Mouse (Mus musculus): ENCODE results near the gene Rbm25. TPM values are rescaled to one million over a fixed set of nuclear protein-coding genes. Genes with fewer than 3 reads are reported as not detected.
"Not testable (repeated sequence)": the region's sequence is repeated elsewhere in the genome, so short reads cannot be mapped to it uniquely, and the experiment has no call there.

The Rbm25 gene
- 232 and 252 TPM in 2 replicates for polyA plus RNA-seq (2014; fragmentation: Nextera tagmentation; extraction: Ambion mirVana)

GRCm38 (mm10) chr12:83630936-83631335 is at the start of gene Rbm25:
TSS of gene Rbm25 (plus strand) at chr12:83631236.
- Histone ChIP-seq H3K9ac (ENCODE audit: low read length) (peak within 1 kb of the TSS; percentile 99), H3K27ac (ENCODE audit: low read depth) (peak within 1 kb of the TSS; percentile 95), H3K4me3 (ENCODE audit: low read depth, low read length) (peak within 1 kb of the TSS; percentile 86), H3K4me2 (ENCODE audit: low read length) (peak within 1 kb of the TSS; percentile 64)
- not testable (repeated sequence) for ATAC-seq (replicated peaks; ENCODE audit: low FRiP score, low TSS enrichment, low read depth); DNase-seq (ENCODE audit: low spot score); H3K27me3 ChIP-seq (replicated peaks; ENCODE audit: control insufficient read depth, insufficient read depth, low read length); H3K9me3 ChIP-seq (ENCODE audit: control insufficient read depth, low read length); H3K4me1 ChIP-seq (replicated peaks; ENCODE audit: control insufficient read depth, insufficient read depth, low read length); H3K36me3 ChIP-seq (ENCODE audit: control insufficient read depth, insufficient read depth, low read length)
- no CpG with 5 or more reads among the region's 5 CpGs for WGBS

GRCm38 (mm10) chr12:83582106-83582505 is 48.9 kb upstream of the Rbm25 start:
- Histone ChIP-seq H3K4me3 (ENCODE audit: low read depth, low read length) (no peak overlapping the region), H3K4me1 (replicated peaks; ENCODE audit: control insufficient read depth, insufficient read depth, low read length) (0 out of 2 replicates have a peak, but pooled peaks cover 3% of the 10 kb centered on the region), H3K27me3 (replicated peaks; ENCODE audit: control insufficient read depth, insufficient read depth, low read length) (no peaks in the 10 kb centered on the region), H3K27ac (ENCODE audit: low read depth) (no peak overlapping the region), H3K9ac (ENCODE audit: low read length) (no peak overlapping the region), H3K36me3 (ENCODE audit: control insufficient read depth, insufficient read depth, low read length) (peaks cover 17% of the 10 kb centered on the region; the same call in 1 of the 2 replicates), H3K9me3 (ENCODE audit: control insufficient read depth, low read length) (no peaks in the 10 kb centered on the region), H3K4me2 (ENCODE audit: low read length) (no peak overlapping the region)
- ATAC-seq (replicated peaks; ENCODE audit: low FRiP score, low TSS enrichment, low read depth): no peak
- no peak for DNase-seq (ENCODE audit: low spot score)
- WGBS: 62% methylated on average over 4 of the region's 4 CpGs

DNA sequence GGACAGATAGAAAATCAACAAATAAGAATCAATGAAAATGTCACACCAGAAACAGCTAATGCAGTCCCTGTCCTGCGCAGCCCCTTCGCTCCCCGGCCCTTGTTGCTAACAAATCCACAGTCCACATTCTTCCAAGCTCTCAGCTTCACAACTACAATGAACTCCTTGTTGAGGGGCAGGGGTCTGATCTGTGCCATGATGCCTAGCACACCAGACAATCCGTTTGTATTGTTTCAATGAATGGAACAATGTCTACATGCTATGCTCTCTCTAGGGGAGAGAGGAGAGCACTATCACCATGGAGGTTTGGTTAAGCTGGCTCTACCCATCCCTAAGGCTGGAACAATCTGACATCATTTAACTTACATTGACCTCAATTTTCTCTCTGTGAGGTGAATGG is 48.3 kb upstream of the Rbm25 start:
- Histone ChIP-seq H3K27ac (ENCODE audit: low read depth) (no peak overlapping the region), H3K4me2 (ENCODE audit: low read length) (no peak overlapping the region), H3K27me3 (replicated peaks; ENCODE audit: control insufficient read depth, insufficient read depth, low read length) (no peaks in the 10 kb centered on the region), H3K4me3 (ENCODE audit: low read depth, low read length) (no peak overlapping the region), H3K36me3 (ENCODE audit: control insufficient read depth, insufficient read depth, low read length) (peaks cover 23% of the 10 kb centered on the region), H3K4me1 (replicated peaks; ENCODE audit: control insufficient read depth, insufficient read depth, low read length) (0 out of 2 replicates have a peak, but pooled peaks cover 3% of the 10 kb centered on the region), H3K9ac (ENCODE audit: low read length) (no peak overlapping the region), H3K9me3 (ENCODE audit: control insufficient read depth, low read length) (no peaks in the 10 kb centered on the region)
- WGBS: 82% methylated on average over 4 of the region's 4 CpGs
- DNase-seq (ENCODE audit: low spot score) (no peak), ATAC-seq (replicated peaks; ENCODE audit: low FRiP score, low TSS enrichment, low read depth) (no peak)

DNA sequence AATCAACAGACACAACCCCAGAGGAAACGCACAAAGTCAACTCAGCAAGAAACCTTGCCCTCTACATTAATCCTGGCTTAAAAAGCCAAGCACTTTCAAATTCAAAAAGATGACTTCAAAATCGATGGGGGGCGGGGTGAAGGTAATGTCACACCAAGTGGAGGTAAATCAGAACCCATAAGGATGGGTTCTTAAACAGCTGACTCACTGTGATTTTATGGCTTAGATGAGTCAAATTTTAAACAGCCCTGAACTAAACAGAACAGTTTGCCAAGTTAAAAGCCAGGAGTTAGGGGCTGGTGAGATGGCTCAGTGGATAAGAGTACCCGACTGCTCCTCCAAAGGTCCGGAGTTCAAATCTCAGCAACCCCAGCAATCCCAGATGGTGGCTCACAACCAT is 44.4 kb upstream of the Rbm25 start:
- H3K4me2 ChIP-seq (ENCODE audit: low read length): no peak overlapping the region
- no peak for DNase-seq (ENCODE audit: low spot score)
- H3K9me3 ChIP-seq (ENCODE audit: control insufficient read depth, low read length): no peaks in the 10 kb centered on the region
- no peaks in the 10 kb centered on the region for H3K27me3 ChIP-seq (replicated peaks; ENCODE audit: control insufficient read depth, insufficient read depth, low read length)
- H3K27ac ChIP-seq (ENCODE audit: low read depth): no peak overlapping the region
- 93% methylated on average over 5 of the region's 5 CpGs for WGBS
- peaks cover 53% of the 10 kb centered on the region for H3K36me3 ChIP-seq (ENCODE audit: control insufficient read depth, insufficient read depth, low read length)
- no peaks in the 10 kb centered on the region for H3K4me1 ChIP-seq (replicated peaks; ENCODE audit: control insufficient read depth, insufficient read depth, low read length)
- ATAC-seq (replicated peaks; ENCODE audit: low FRiP score, low TSS enrichment, low read depth): no peak
- H3K9ac ChIP-seq (ENCODE audit: low read length): no peak overlapping the region
- no peak overlapping the region for H3K4me3 ChIP-seq (ENCODE audit: low read depth, low read length)

- Histone ChIP-seq H3K36me3 (ENCODE audit: control insufficient read depth, insufficient read depth, low read length) (peaks cover 68% of the 10 kb centered on the region), H3K4me2 (ENCODE audit: low read length) (no peak overlapping the region), H3K27ac (ENCODE audit: low read depth) (no peak overlapping the region), H3K27me3 (replicated peaks; ENCODE audit: control insufficient read depth, insufficient read depth, low read length) (no peaks in the 10 kb centered on the region), H3K4me1 (replicated peaks; ENCODE audit: control insufficient read depth, insufficient read depth, low read length) (peaks cover 5% of the 10 kb centered on the region; the same call in 1 of the 2 replicates), H3K9ac (ENCODE audit: low read length) (no peak overlapping the region), H3K4me3 (ENCODE audit: low read depth, low read length) (no peak overlapping the region), H3K9me3 (ENCODE audit: control insufficient read depth, low read length) (no peaks in the 10 kb centered on the region)
- ATAC-seq (replicated peaks; ENCODE audit: low FRiP score, low TSS enrichment, low read depth): no peak
- DNase-seq (ENCODE audit: low spot score): no peak
- WGBS: 90% methylated on average over 8 of the region's 8 CpGs
Observed at GRCm38 (mm10) chr12:83591754-83592501, 39.1 kb upstream of the Rbm25 start.

GRCm38 (mm10) chr12:83594454-83595040 is 36.5 kb upstream of the Rbm25 start:
- H3K4me3 ChIP-seq (ENCODE audit: low read depth, low read length): no peak overlapping the region
- no peak overlapping the region for H3K9ac ChIP-seq (ENCODE audit: low read length)
- peaks cover 5% of the 10 kb centered on the region; the same call in 1 of the 2 replicates for H3K4me1 ChIP-seq (replicated peaks; ENCODE audit: control insufficient read depth, insufficient read depth, low read length)
- no peaks in the 10 kb centered on the region for H3K27me3 ChIP-seq (replicated peaks; ENCODE audit: control insufficient read depth, insufficient read depth, low read length)
- H3K4me2 ChIP-seq (ENCODE audit: low read length): no peak overlapping the region
- peaks cover 44% of the 10 kb centered on the region for H3K36me3 ChIP-seq (ENCODE audit: control insufficient read depth, insufficient read depth, low read length)
- ATAC-seq (replicated peaks; ENCODE audit: low FRiP score, low TSS enrichment, low read depth): no peak
- no peaks in the 10 kb centered on the region for H3K9me3 ChIP-seq (ENCODE audit: control insufficient read depth, low read length)
- no peak overlapping the region for H3K27ac ChIP-seq (ENCODE audit: low read depth)
- 87% methylated on average over 9 of the region's 9 CpGs for WGBS
- no peak for DNase-seq (ENCODE audit: low spot score)

GRCm38 (mm10) chr12:83596191-83596954 is 34.7 kb upstream of the Rbm25 start:
- peak overlapping the region; percentile 67 for H3K4me2 ChIP-seq (ENCODE audit: low read length)
- no peaks in the 10 kb centered on the region for H3K27me3 ChIP-seq (replicated peaks; ENCODE audit: control insufficient read depth, insufficient read depth, low read length)
- ATAC-seq (replicated peaks; ENCODE audit: low FRiP score, low TSS enrichment, low read depth) (no peak), DNase-seq (ENCODE audit: low spot score) (no peak)
- H3K36me3 ChIP-seq (ENCODE audit: control insufficient read depth, insufficient read depth, low read length): peaks cover 30% of the 10 kb centered on the region
- H3K27ac ChIP-seq (ENCODE audit: low read depth): peak overlapping the region; percentile 66; the same call in 1 of the 2 replicates
- H3K9ac ChIP-seq (ENCODE audit: low read length): peak overlapping the region; percentile 73
- peaks cover 5% of the 10 kb centered on the region; the same call in 1 of the 2 replicates for H3K4me1 ChIP-seq (replicated peaks; ENCODE audit: control insufficient read depth, insufficient read depth, low read length)
- H3K9me3 ChIP-seq (ENCODE audit: control insufficient read depth, low read length): no peaks in the 10 kb centered on the region
- 3% methylated on average over 19 of the region's 20 CpGs for WGBS
- H3K4me3 ChIP-seq (ENCODE audit: low read depth, low read length): peak overlapping the region; percentile 77

DNA sequence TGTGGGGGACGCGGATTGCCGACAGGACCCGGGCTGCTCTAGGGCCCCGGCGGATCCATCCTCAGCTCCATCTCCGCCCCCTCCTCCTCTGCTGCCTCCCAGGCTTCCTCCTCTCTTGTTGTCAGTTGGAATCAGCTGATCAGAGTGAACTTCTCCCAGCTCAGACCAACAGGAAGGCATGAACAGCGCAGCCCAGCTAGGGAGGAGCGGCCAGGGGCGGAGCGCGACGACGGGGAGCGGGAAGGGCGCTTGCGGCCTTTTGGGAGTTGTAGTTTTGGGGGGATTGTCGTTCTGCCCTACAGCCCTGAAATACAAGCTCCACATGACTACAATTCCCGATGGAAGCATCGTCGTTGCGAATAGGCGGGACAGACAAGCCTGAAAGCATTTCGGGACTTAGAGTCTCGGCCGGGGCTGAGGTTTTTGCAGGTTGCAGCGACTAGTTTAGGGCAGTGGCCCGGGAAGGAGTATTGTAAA is 34.0 kb upstream of the Rbm25 start, which contains the start of gene Zfyve1:
Zfyve1 (minus strand) TSS at position 198 of the 477 bp plus-strand sequence.
- Histone ChIP-seq H3K4me2 (ENCODE audit: low read length) (peak within 1 kb of the TSS; percentile 67), H3K9ac (ENCODE audit: low read length) (peak within 1 kb of the TSS; percentile 73), H3K4me3 (ENCODE audit: low read depth, low read length) (peak within 1 kb of the TSS; percentile 77), H3K36me3 (ENCODE audit: control insufficient read depth, insufficient read depth, low read length) (peaks cover 23% of the 10 kb centered on the region), H3K27ac (ENCODE audit: low read depth) (peak within 1 kb of the TSS; percentile 66; the same call in 1 of the 2 replicates), H3K9me3 (ENCODE audit: control insufficient read depth, low read length) (no peaks in the 10 kb centered on the region), H3K4me1 (replicated peaks; ENCODE audit: control insufficient read depth, insufficient read depth, low read length) (peaks cover 5% of the 10 kb centered on the region; the same call in 1 of the 2 replicates), H3K27me3 (replicated peaks; ENCODE audit: control insufficient read depth, insufficient read depth, low read length) (no peaks in the 10 kb centered on the region)
- ATAC-seq (replicated peaks; ENCODE audit: low FRiP score, low TSS enrichment, low read depth) (peak; percentile 98), DNase-seq (ENCODE audit: low spot score) (peak; percentile 90)
- WGBS: under 1% methylated on average over 28 of the region's 28 CpGs
